Mouse (Mus musculus) heart, embryonic 14.5 days (tissue): ENCODE results near the gene Cfb. TPM values are rescaled to one million over a fixed set of nuclear protein-coding genes. Genes with fewer than 3 reads are reported as not detected.
"Not testable (repeated sequence)": the region's sequence is repeated elsewhere in the genome, so short reads cannot be mapped to it uniquely, and the experiment has no call there.

Experiments
- ATAC-seq: fragments of 200-750 bp; cut with Nextera tagmentation; 2 replicates; pipeline ENCODE4 v1.8.0; 2017; ENCODE audit warnings: low read depth, moderate TSS enrichment; ENCODE audit not compliant: insufficient number of reproducible peaks, insufficient read depth, low FRiP score
- H3K27ac ChIP-seq, 2 experiments: fragments of 200-500 bp in 1 of 2; fragments of 300-500 bp in 1 of 2; sonication (generic) in 1 of 2; replicated peaks in 1 of 2; 2 replicates each; pipeline ENCODE4 v1.5.1; 2012 to 2014; ENCODE audit warnings: low read depth in 2 of 2, low read length in 2 of 2, control low read depth in 1 of 2, mild to moderate bottlenecking in 1 of 2, mixed read lengths in 1 of 2; ENCODE audit not compliant: control insufficient read depth in 1 of 2, insufficient read depth in 1 of 2
- H3K27me3 ChIP-seq: fragments of 300-500 bp; sonication (generic); 2 replicates; pipeline ENCODE4 v1.6.1; 2014; ENCODE audit warnings: mild to moderate bottlenecking, low read length, control low read depth; ENCODE audit not compliant: control insufficient read depth, insufficient read depth
- H3K36me3 ChIP-seq: fragments of 300-500 bp; sonication (generic); 2 replicates; pipeline ENCODE4 v1.6.1; 2014; ENCODE audit warnings: mild to moderate bottlenecking, control low read depth, low read length, mixed read lengths; ENCODE audit not compliant: control insufficient read depth, insufficient read depth
- H3K4me1 ChIP-seq, 2 experiments: fragments of 200-500 bp in 1 of 2; fragments of 300-500 bp in 1 of 2; sonication (generic) in 1 of 2; 2 replicates each; pipeline ENCODE4 v1.6.1; 2012 to 2014; ENCODE audit warnings: low read length in 2 of 2, control low read depth in 1 of 2, mixed read lengths in 1 of 2; ENCODE audit not compliant: control insufficient read depth in 2 of 2, insufficient read depth in 2 of 2
- H3K4me2 ChIP-seq: fragments of 300-500 bp; sonication (generic); 2 replicates; pipeline ENCODE4 v1.6.1; 2014; ENCODE audit warnings: mild to moderate bottlenecking, low read length
- H3K4me3 ChIP-seq, 2 experiments: fragments of 200-500 bp in 1 of 2; fragments of 300-500 bp in 1 of 2; sonication (generic) in 1 of 2; 2 replicates each; pipeline ENCODE4 v1.5.1; 2012 to 2014; ENCODE audit warnings: low read length in 2 of 2, mild to moderate bottlenecking in 2 of 2, control low read depth in 1 of 2, low read depth in 1 of 2, moderate library complexity in 1 of 2; ENCODE audit not compliant: control insufficient read depth in 1 of 2, insufficient read depth in 1 of 2
- H3K9ac ChIP-seq: fragments of 300-500 bp; sonication (generic); 2 replicates; pipeline ENCODE4 v1.6.1; 2014; ENCODE audit warnings: mild to moderate bottlenecking, low read length
- H3K9me3 ChIP-seq: fragments of 300-500 bp; sonication (generic); 2 replicates; pipeline ENCODE4 v1.6.1; 2016; ENCODE audit warnings: low read length, control low read depth; ENCODE audit not compliant: control insufficient read depth
- WGBS: fragments of 180-500 bp; shearing (Covaris S2); extraction: QIAGEN DNeasy Blood & Tissue Kit; methylation state at CpG from one replicate; pipeline ENCODE4 v1.1.7; 2014; 5-methylcytosine and 5-hydroxymethylcytosine counted together
- polyA plus RNA-seq: library from polyadenylated mRNA; unstranded; fragments of >200 nt; fragmentation: Nextera tagmentation; extraction: Ambion mirVana; gene quantifications from 2 replicates; pipeline ENCODE4 v1.2.1, GENCODE M21; 2014

The Cfb gene
- polyA plus RNA-seq, result 1.2 and 2.7 TPM in 2 replicates

GRCm38 (mm10) chr17:34862416-34863081 lies at the start of gene Cfb:
Cfb (minus strand) TSS chr17:34862518.
- Histone ChIP-seq H3K27me3 (peaks cover 10% of the 10 kb centered on the region; the same call in 1 of the 2 replicates), H3K36me3 (peaks cover 2% of the 10 kb centered on the region), H3K9me3 (no peaks in the 10 kb centered on the region), H3K4me1 (no peaks in the 10 kb centered on the region), H3K4me3 (no peak within 1 kb of the TSS), H3K27ac (no peak within 1 kb of the TSS), H3K4me2 (no peak within 1 kb of the TSS), H3K9ac (no peak within 1 kb of the TSS)
- WGBS, result 61% methylated on average over 8 of the region's 8 CpGs
- ATAC-seq, result no peak

- Histone ChIP-seq H3K4me1 (peaks cover 3 to 4% of the 10 kb centered on the region in 2 experiments; a peak in 1 of 4 replicates), H3K9ac (no peak overlapping the region), H3K36me3 (peaks cover 71% of the 10 kb centered on the region), H3K27ac (no peak overlapping the region), H3K27me3 (no peaks in the 10 kb centered on the region), H3K4me3 (no peak overlapping the region), H3K4me2 (no peak overlapping the region), H3K9me3 (no peaks in the 10 kb centered on the region)
- 49% methylated on average over 5 of the region's 5 CpGs for WGBS
- ATAC-seq, result no peak
These were observed 49.6 kb upstream of the Cfb start for GRCm38 (mm10) chr17:34911945-34912351.

DNA sequence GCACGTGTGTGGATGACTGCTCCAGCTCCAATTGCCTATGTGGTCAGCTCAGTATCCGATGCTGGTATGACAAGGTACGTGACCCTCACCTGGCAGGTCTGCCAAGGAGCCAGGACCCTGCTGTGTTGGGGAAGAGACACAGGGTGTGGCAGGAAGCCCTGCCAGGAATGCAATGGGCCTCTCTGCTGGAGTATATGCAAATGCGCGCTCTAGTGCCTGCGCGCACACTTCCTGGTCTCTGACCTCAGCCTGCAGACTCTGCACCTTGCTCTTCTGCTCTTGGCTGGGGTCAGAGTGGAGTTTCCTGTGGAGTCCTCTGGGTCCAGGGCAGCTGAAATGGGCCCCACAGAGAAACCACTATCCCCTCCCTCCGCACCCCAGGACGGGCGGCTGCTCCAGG lies 48.7 kb upstream of the Cfb start:
- Histone ChIP-seq H3K27ac (no peak overlapping the region), H3K27me3 (no peaks in the 10 kb centered on the region), H3K36me3 (peaks cover 81% of the 10 kb centered on the region), H3K4me3 (no peak overlapping the region), H3K9ac (no peak overlapping the region), H3K4me2 (no peak overlapping the region), H3K9me3 (no peaks in the 10 kb centered on the region), H3K4me1 (peaks cover 3 to 4% of the 10 kb centered on the region in 2 experiments; a peak in 1 of 4 replicates)
- no peak for ATAC-seq
- 89% methylated on average over 10 of the region's 10 CpGs for WGBS

DNA sequence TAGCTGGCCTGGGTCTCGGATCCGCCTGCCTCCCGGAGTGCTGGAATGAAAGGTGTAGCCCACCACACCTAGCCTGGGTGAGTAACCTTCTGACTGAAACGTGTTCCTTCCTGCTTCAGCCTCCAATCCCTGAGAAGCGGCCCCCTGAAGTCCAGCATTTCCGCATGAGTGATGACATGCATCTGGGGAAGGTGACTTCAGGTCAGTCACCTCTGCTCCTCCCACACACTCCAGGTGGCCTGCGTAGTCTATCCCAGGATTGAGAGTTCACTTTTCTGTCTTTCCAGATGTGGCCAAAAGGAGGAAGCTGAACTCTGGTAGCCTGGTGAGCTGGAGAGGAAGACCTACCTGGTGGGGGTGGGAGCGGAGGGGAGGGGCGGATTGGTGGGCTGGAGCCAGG lies 40.6 kb upstream of the Cfb start:
- Histone ChIP-seq H3K9ac (no peak overlapping the region), H3K27ac (no peak overlapping the region), H3K9me3 (no peaks in the 10 kb centered on the region), H3K36me3 (peaks cover 70% of the 10 kb centered on the region), H3K4me1 (peaks cover 0 to 6% of the 10 kb centered on the region in 2 experiments; a peak in 2 of 4 replicates), H3K4me2 (no peak overlapping the region), H3K27me3 (no peaks in the 10 kb centered on the region), H3K4me3 (no peak overlapping the region)
- ATAC-seq, result no peak
- 93% methylated on average over 9 of the region's 9 CpGs for WGBS

DNA sequence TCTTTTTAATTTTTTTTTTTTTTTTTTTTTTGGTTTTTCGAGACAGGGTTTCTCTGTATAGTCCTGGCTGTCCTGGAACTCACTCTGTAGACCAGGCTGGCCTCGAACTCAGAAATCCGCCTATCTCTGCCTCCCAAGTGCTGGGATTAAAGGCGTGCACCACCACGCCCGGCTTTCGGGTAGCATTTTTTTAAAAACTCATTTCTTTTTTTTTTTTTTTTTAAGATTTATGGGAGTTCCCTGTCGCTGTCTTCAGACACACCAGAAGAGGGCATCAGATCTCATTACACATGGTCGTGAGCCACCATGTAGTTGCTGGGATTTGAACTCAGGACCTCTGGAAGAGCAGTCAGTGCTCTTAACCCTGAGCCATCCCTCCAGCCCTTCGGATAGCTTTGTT lies 39.6 kb upstream of the Cfb start:
- not testable (repeated sequence) for H3K9me3 ChIP-seq, H3K27me3 ChIP-seq, H3K9ac ChIP-seq, H3K4me3 ChIP-seq, ATAC-seq, H3K4me2 ChIP-seq, H3K27ac ChIP-seq
- WGBS, result 92% methylated on average over 9 of the region's 10 CpGs
- peaks cover 3 to 15% of the 10 kb centered on the region in 2 experiments for H3K4me1 ChIP-seq
- peaks cover 61% of the 10 kb centered on the region for H3K36me3 ChIP-seq

DNA sequence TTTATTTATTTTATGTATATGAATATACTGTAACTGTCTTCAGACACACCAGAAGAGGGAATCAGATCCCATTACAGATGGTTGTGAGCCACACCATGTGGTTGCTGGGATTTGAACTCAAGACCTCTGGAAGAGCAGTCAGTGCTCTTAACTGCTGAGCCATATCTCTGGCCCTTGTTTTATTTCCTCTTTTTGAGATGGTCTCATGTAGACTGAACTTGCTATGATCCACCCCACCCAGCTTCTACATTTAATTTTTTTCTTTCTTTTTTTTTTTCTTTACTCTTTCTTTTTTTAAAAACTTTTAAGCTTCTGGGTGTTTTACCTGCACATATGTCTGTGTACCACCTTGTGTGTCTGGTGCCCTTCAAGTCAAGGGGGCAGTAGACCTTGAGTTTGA lies 38.5 kb upstream of the Cfb start:
- not testable (repeated sequence) for ATAC-seq, H3K4me2 ChIP-seq, H3K9me3 ChIP-seq, H3K27ac ChIP-seq, H3K27me3 ChIP-seq, H3K4me3 ChIP-seq, H3K9ac ChIP-seq
- peaks cover 4 to 22% of the 10 kb centered on the region in 2 experiments for H3K4me1 ChIP-seq
- peaks cover 55% of the 10 kb centered on the region for H3K36me3 ChIP-seq

DNA sequence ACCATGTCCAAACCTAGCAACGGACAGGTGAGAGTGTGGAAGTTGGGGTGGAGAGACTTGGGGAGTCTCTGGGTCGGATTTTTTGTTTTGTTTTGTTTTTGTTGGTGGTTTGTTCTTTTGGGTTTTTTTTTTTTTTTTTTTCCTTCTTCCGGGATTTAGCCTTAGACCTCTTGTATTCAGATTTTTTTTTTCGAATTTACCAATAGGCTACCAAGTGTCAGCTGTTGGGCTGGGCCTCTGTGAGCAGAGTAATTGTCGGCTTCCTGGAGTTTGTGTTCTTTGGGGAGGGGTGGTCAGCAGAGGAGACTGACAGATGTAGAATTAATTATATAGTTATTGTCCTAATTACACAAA lies 37.5 kb upstream of the Cfb start:
- H3K4me3 ChIP-seq, result peak overlapping the region; percentile 64 to 71
- peak overlapping the region; percentile 92 for H3K4me2 ChIP-seq
- no peaks in the 10 kb centered on the region for H3K27me3 ChIP-seq
- H3K36me3 ChIP-seq, result peaks cover 46% of the 10 kb centered on the region
- no peaks in the 10 kb centered on the region for H3K9me3 ChIP-seq
- no peak for ATAC-seq
- 5% methylated on average over 5 of the region's 5 CpGs for WGBS
- H3K27ac ChIP-seq, result peak overlapping the region; percentile 24 to 94
- peak overlapping the region; percentile 94 for H3K9ac ChIP-seq
- peaks cover 4 to 29% of the 10 kb centered on the region in 2 experiments for H3K4me1 ChIP-seq
